Mouse (Mus musculus): ENCODE data around the gene Fam234a.
"Not testable (repeated sequence)": the region's sequence is repeated elsewhere in the genome, so short reads cannot be mapped to it uniquely, and the experiment has no call there.

The Fam234a gene

DNA sequence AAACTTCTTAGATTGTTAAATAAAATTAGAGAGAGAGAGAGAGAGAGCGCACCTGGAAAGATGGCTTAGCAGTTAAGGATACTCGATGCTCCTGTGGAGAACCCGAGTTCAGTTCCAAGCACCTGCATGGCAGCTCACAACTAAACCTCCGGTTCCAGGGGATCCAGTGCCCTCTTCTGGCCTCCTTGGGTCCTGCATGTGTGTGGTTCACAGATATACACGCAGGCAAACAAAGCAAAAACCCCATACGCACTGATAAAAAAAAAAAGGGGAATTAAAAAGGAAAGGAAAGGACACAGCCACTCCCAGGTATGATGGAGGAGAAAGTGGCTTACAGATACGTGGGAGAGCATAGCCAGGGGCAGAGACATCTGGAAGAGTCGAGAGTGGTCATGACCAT lies 11.2 kb downstream of the Fam234a start:
- no peak for DNase-seq

DNA sequence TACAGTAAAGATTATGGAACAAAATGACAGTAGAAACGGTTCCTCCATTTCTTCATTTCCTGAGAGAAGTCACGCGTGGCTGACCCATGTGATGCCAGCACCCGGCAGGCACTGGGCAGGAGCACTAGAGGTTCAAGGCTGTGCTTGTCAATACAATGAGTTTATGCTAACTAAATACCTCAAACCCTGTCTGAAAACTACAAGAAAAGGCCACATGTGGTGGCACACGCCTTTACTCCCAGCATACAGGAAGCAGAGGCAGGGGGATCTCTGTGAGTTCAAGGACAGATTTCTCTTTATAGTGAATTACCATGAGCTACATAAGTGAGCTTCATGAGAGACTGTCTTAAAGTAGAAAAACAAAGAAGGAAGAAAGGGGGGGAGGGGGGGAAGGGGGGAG lies 12.9 kb downstream of the Fam234a start:
- DNase-seq, result no peak

DNA sequence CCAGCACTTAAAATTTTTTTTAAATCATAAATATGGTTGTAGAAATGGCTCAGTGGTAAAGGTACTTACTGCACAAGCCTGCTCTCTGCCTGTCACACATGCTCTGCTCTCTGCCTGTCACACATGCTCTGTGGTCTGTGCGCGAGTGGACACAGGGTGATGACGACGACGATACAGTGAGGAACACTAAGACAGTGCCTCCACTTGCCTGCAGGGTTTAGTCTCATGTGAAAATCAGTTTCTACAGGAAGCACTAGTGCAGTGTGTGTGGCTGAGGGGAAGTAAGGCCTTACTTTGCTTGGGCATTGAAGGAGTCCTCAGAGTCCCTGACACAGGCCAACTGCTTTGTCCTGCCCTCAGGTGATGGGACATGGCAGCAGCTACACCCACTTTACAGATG lies 14.3 kb downstream of the Fam234a start:
- DNase-seq, result no peak

DNA sequence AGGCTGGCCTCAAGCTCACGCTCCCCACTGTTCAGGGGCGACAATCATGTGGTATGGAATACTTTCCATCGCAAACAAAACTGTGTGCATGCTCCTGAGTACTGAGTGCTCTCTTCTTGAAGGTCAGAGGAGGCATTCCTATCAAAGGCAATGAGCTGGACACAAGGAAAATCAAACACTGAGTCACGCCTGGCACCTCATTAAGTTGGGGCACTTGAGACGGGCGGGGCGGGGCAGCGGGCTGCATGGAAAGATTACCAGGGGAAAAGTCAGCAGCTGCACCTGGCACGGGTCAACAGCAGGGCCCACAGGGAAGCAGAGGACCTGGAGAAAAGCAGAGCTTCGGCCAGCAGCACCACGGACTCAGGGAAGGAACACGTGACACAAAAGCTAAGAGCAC lies 18.9 kb downstream of the Fam234a start:
- peak; percentile 58 for DNase-seq

DNA sequence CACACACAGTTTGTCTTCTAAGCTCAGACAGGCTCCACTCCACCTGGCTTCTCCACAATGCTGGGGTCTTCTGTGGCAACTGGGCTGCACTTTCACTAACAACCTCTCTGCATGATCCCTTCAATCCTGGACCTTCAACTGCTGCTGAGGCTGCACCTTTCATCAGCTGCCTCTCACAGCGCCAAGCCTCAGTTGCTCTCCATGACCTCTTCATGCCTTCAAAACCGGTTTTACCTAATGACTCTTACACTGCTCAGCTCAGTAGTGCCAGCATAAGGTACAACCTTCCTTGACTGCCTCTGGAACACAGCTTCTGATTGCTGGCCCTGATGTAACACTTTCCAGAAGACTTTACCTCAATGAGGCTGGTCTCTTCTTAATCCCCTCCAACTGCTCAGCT lies 22.5 kb downstream of the Fam234a start:
- DNase-seq, result no peak

DNA sequence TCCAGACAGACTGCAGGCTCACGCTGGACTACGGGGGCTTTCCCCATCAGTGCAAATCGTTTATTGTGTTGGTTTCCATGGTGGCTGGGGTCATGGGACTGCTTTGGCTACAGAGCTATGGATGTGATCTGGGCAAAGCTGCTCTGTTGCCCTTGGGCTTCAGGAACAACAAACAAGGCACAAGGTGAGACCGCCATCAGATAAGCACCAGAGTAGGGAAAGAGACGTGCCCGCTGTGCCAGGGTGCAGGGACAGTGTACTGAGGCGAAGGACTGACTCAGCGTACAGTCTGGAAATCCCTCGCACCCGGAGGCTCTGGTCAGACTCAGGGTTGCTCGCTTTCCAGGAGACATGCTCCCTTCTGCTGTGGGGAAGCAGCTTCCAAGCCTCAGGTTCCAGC lies 31.4 kb downstream of the Fam234a start:
- no peak for DNase-seq

DNA sequence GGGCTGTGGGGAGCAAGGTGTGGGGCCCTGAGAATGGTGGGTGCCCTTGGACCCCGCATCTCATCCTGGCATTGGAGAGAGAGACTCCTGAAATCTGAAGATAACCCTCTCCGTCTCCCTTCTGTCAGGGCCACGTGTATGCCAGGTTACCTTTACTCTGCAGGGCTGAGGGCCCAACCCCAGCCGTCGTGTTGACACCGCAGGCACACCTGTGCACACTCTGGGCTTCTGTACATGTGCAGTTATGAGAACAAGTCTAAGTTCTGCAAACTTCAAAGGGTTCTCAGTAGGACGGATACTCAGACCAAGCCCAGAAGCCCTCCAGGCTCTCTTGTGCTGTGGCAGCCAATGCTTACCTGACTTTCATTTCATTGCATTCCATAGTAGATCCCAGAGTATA lies 31.8 kb downstream of the Fam234a start:
- no peak for DNase-seq

DNA sequence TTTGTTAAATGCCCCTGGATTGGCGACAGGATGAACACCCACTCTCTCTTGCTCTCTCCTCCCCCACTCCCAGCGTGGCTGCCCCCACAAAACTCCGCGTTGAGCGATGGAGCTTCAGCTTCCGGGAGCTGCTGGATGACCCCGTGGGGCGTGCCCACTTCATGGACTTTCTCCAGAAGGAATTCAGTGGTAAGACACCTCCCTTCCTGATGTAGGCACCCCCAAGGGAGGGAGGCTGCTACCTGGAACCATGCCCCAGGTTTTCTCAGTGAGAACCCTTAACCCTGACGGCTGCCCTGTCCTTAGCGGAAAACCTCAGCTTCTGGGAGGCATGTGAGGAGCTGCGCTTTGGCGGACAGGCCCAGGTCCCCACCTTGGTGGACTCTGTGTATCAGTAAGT lies 36.4 kb downstream of the Fam234a start, which contains the start of gene Arhgdig:
Gene Arhgdig, minus strand, starts transcription at position 101 of the 400 bp plus-strand sequence.
- DNase-seq, result no peak

DNA sequence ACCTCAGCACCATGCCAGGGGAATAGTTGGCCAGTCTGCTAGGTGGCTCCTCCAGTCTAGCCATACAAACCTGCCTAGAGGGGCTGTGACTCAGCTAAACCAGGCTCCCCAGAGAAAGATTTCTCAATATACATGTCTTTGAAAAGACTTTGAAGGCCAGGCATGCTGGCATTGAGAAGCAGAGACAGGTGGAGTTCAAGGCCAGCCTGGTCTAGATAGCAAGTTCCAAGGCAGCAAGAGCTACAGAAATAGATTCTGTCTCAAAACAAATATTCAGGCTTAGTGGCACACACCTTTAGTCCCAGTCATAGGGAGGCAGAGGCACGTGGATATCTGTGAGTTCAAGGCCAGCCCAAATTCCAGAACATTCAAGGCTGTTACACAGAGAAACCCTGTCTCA lies 37.6 kb downstream of the Fam234a start:
- no peak for DNase-seq

DNA sequence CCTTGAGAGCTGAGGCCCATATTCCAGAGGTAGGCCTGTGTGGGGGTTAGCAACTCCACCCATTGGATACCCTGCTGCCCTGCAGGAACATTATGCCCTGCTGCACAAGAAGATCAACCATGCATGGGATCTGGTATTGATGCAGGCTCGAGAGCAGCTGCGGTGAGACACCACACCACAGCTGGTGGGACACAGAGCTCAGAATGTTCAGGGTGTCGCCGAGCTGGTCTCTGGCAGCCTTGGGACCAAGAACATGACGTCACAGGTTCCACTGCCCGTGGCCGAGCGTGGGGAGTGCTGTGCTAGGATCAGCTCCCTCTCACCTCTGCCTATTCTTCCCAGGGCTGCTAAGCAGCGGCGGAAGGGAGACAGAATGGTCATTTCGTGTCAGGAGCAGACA lies 39.3 kb downstream of the Fam234a start:
- DNase-seq, result no peak

DNA sequence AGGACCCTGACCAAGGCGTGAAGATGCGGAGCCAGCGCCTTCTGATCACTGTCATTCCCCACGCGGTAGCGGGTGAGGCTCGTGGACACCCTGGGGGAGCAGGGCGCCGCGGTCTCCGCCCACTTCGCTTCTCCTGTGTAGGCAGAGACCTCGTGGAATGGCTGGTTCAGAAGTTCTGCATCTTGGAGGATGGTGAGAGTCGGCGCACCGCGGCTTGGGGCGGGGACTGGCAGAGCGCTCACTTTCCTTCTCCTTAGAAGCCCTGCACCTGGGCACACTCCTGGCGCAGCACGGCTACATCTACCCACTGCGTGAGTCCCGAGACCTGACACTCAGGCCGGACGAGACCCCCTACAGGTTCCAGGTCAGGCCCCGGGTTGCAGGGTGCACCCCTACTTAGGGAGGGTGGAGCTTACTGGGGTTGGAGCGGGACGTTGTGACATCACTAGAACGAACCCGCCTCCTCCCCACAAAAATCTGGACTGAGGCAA lies 40.7 kb downstream of the Fam234a start:
- DNase-seq, result peak; percentile 45

DNA sequence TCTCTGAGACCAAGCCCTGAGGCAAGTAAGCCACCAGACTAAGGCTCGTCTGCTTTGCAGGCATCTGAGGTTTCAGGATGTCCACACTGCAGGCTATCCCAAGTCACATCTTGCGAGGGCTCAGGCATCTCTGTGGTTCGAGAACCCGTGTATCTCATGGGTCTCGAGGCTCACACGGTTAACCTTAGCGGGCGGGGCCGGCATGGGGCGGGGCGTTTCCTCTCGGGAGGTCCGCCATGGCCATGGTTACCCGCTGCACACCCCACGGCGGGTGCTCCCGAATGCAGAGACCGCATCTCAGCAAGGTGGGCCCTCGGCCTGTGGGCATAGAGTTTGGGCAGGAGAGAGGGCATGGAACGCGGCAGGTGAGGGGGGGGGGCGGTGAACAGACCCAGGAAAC lies 41.3 kb downstream of the Fam234a start, which contains the start of gene Rgs11:
Gene Rgs11, plus strand, starts transcription at position 215 of the 400 bp plus-strand sequence.
- DNase-seq, result peak; percentile 58

DNA sequence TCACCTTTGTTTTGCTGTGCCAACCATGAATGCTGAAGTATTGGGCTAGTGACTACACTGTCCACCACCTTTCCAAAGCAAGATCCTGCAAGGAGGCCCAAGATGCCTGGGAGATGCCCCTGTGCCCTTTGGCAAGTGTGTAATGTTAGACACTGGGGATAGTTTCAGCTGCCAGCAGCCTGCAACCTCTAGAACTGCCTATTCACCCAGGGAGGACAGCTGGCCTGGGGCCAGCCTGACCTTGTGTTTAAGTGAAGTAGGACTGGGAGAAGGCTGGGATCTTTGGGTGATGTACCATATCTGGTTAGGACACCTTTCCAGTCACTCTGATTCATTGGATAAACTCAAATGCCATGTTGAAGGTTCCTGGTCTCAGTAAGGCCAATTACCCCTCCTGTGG lies 42.0 kb downstream of the Fam234a start:
- no peak for DNase-seq

DNA sequence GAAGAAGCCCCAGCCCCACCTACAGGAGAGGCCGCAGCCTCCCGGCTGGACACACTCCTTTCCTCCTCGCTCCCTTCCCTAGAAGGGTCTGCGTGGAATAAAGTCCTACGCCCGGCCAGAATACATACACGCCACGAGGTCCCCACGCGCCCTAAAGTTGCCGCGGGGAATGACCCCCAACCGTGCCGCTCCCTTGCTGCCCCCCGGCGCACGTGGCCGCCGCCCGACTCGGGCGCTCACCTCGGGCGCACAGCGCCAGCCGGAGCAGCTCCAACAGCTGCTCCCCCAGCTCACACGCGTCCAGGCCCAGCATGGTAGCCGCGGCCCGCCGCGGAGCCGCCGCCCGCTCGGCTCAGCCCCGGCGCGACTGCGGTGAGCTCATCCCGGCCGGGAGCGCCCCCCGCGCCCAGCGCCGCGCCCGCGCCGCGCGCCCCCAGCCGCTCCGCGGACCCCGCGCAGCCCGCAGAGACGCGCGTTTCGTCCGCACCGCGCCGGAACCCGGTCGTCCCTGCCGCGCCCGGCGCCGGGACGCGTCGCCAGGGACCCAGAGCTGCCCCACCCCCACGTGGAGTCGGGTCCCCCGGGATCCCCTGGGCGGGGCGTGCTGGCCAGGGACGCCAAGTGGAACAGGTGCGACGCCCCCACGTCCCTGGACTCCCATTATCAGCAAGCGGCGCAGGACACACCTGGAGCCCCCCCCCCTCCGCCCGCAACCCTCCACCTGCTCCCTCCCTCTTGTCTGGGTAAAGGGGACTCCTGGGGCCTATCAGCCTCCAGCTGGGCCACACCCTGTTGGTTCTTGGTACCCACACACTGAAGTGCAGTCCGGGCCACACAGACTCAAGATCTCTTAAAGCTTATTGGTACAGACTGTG lies 43.0 kb downstream of the Fam234a start:
- DNase-seq, result no peak

DNA sequence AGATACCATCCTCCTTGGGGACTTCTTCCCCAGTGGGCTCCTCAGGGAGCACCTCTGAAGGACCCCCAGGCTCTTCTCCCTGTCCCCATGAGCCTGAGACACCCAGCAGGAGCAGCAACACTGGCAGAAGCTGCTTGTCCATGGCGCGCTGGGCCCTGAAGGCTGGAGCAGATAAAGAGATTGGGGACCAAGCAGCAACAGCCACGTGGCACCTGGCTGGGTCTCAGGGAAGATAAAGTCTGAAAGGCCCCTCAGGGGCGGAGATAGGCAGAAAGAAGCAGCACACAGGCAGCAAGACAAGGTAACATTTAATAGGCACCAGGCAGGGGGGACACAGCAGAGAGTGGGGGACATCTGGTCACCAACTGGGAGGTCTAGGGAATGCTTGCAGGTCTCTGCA lies 45.1 kb downstream of the Fam234a start, which contains the start of gene Pdia2:
Gene Pdia2, minus strand, starts transcription at position 196 of the 400 bp plus-strand sequence.
- DNase-seq, result no peak

DNA sequence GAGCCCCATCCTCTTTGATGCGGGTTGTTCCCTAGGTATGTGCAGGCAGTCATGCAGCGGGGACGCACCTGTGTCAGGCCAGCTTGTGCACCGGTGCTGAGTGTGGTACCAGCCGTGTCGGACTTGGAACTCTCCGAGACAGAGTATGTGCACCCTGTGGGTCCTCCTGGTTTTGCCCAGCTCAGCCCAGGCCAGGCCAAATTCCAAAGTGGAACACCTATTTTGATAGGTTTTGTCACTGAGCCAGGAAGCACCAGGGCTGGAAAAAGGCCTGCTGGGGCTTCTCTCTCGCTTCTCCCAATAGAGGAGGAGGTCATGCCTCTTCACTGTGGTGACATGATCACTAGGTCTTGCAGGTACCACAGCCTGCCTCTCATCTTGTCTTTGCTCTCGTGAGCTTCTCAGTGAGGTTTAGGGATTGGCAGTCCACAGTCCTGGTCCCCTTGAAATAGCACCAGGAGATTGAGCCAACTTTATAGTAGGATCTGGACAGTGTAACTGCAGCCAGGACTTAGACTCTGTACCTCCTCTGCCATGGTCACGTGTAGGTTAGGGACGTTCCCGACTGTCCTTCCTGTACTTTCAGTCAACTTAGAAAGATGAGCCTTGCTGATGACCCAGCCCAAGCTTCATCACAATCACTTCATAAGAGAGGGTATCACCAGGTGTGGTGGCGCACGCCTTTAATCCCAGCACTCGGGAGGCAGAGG lies 51.4 kb downstream of the Fam234a start:
- DNase-seq, result no peak

DNA sequence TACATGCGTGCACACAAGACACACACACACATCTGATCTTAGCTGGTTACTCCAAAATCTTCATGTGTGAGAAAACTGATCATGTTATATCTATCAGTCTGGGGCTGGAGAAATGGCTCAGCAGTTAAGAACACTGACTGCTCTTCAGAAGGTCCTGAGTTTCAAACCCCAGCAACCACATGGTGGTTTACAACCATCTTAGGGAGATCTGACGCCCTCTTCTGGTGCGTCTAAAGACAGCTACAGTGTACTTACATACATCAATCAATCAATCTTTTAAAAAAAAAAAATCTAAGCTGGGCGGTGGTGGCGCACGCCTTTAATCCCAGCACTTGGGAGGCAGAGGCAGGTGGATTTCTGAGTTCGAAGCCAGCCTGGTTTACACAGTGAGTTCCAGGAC lies 52.6 kb downstream of the Fam234a start:
- not testable (repeated sequence) for DNase-seq

DNA sequence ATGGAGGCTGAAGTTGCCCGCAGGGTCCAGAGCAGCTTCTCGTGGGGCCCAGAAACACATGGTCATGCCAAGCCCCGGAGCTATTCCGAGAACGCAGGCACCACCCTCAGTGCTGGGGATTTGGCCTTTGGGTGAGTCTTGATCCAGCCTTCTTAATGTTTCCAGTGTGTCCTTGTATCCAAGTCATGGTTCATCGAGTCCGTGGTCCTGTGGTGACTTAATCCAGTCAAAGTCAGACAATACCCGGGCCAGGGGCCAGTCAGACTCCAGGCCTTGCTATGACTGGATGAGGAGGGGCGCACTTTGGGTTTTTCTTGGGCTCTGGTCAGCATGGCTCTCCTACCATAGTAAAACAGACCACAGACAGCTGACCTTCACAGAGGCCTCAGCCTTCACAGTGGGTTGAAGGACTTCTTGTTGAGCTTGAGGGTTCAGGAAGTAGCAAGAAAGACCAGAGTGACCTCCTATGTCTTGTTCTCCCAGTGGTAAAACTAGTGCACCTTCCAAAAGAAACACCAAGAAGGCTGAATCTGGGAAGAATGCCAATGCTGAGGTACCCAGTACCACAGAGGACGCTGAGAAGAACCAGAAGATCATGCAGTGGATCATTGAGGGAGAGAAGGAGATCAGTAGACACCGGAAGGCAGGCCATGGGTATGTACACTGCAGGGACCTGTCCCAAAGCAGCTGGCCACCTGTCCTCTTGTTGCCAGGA lies 55.8 kb downstream of the Fam234a start:
- no peak for DNase-seq

DNA sequence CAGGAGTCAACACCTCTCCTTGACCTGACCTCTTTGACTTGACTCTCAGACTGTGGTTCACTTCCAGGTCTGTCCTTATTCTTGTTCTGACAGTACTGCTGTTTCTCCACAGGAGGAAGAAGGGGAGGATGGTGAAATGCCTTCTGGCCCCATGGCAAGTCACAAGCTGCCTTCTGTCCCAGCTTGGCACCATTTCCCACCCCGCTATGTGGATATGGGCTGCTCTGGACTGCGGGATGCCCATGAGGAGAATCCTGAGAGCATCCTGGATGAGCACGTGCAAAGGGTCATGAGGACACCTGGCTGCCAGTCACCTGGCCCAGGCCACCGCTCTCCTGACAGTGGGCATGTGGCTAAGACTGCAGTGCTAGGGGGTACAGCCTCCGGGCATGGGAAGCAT lies 56.5 kb downstream of the Fam234a start:
- no peak for DNase-seq

DNA sequence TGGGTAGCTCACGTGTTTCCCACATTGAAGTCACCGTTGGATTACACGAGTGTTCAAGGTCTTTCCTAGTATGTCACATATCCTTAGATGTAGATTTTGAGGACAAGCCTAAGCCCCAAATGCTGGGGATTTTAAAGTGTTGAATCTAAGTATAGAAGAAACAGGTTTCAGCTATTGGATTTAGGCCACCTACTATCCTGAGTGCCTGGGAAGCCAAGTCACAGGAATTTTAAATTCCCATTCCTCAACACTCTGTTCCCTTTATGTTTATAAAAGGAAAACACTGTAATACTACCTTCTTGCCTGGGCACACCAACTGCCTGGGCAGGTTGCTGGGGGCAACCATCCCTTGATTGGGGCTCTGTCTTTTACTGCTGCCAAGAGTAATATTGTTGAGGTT lies 62.9 kb downstream of the Fam234a start:
- no peak for DNase-seq

DNA sequence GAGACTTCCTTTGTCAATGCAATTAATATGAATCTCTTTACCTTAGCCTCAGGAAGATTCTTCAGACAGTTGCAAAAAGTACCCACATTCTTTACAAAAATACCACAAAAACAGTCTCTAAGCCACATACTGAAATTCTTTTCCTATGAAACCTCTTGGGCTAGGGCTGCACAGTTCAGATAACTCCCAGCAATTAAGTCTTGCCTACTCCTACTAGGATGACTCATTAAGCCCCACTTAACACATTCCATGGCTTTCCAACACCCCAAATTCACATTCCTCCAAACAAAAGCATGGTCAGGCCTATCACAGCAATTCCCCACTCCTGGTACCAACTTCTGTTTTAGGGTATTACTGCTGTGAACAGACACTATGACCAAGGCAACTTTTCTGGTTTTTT lies 65.4 kb downstream of the Fam234a start:
- no peak for DNase-seq

DNA sequence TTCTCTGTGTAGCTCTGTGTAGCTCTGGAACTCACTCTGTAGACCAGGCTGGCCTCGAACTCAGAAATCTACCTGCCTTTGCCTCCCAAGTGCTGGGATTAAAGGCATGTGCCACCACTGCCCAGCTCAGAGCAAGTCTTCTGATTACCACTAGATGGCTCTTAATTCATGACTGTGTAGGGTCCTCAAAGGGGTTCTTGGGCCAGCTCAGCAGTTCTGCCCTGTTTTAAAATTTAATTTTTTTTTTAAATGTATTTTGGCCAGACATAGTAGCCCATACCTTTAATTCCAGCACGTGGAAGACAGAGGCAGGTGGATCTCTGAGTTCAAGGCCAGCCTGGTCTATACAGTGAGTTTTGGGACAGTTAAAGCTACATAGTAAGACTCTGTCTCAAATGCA lies 68.8 kb downstream of the Fam234a start:
- DNase-seq, result not testable (repeated sequence)

DNA sequence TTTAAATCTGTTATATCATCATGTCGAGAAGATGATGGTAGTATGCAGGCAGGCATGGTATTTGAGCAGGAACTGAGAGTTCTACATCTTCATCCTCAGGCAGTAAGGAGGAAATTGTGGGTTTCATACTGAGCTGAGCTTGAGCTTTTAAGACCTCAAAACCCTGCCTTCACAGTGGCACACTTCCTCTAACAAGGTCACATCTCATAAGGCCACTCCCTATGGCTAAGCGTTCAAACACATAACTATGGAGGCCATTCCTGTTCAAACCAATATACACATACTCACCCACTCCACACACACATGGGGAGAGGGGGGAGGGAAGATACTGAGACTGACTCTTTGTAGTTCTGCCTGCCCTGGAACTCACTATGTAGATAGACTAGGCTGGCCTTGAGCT lies 76.0 kb downstream of the Fam234a start:
- DNase-seq, result no peak

All from kidney, postnatal 10 days (tissue).